Mouse (Mus musculus): ENCODE results near the gene Plod2. TPM values are rescaled to one million over a fixed set of nuclear protein-coding genes. Genes with fewer than 3 reads are reported as not detected.

The Plod2 gene
- total and polyA plus RNA-seq, 3 experiments = not detected

- Histone ChIP-seq H3K27me3 (ENCODE audit: control insufficient read depth in 1 of 2, insufficient read depth in 2 of 2, low read length in 2 of 2) (0 out of 4 replicates have a peak, but pooled peaks cover 0 to 1% of the 10 kb centered on the region in 2 experiments), H3K27ac (ENCODE audit: control insufficient read depth, low read depth, low read length) (no peak overlapping the region), H3K4me1 (ENCODE audit: control insufficient read depth in 1 of 2, insufficient read depth in 2 of 2, low read length in 2 of 2) (no peaks in the 10 kb centered on the region), H3K4me3 (ENCODE audit: control insufficient read depth in 1 of 2, insufficient read depth in 1 of 2, low read depth in 2 of 2, low read length in 2 of 2) (no peak overlapping the region), H3K9ac (ENCODE audit: control insufficient read depth, low read depth, low read length, poor library complexity, severe bottlenecking) (no peak overlapping the region), H3K9me3 (replicated peaks; ENCODE audit: insufficient read depth, low read length) (no peaks in the 10 kb centered on the region), H3K79me2 (ENCODE audit: control insufficient read depth, insufficient read depth, low read length, poor library complexity) (no peaks in the 10 kb centered on the region), H3K36me3 (ENCODE audit: control insufficient read depth in 1 of 2, insufficient read depth in 2 of 2, low read length in 2 of 2) (no peaks in the 10 kb centered on the region)
- TF ChIP-seq RAD21 (IDR thresholded peaks at IDR 0.05; ENCODE audit: low read depth, low read length) = no peak
- TF ChIP-seq MYB (IDR thresholded peaks at IDR 0.05; ENCODE audit: low read depth, low read length) = no peak
- TF ChIP-seq HCFC1 (IDR thresholded peaks at IDR 0.05; ENCODE audit: low read depth, low read length) = no peak
- no peak for TF ChIP-seq GABPA (IDR thresholded peaks at IDR 0.05; ENCODE audit: low read depth, low read length)
- no peak for TF ChIP-seq SMC3 (IDR thresholded peaks at IDR 0.05; ENCODE audit: low read depth, low read length)
- TF ChIP-seq CTCF (IDR thresholded peaks at IDR 0.05 in 2 of 3, conservative IDR thresholded peaks at IDR 0.05 in 1 of 3; ENCODE audit: control insufficient read depth in 1 of 3, insufficient read depth in 1 of 3, low read depth in 2 of 3, low read length in 3 of 3, poor library complexity in 1 of 3, severe bottlenecking in 1 of 3) = no peak
- no peak for TF ChIP-seq ZMIZ1 (IDR thresholded peaks at IDR 0.05; ENCODE audit: low read depth, low read length)
- DNase-seq (ENCODE audit: low read depth, low spot score) = no peak
Observed at GRCm38 (mm10) chr9:92603541-92603940, 61.5 kb downstream of the Plod2 start.

GRCm38 (mm10) chr9:92610628-92611267, 68.7 kb downstream of the Plod2 start:
- TF ChIP-seq TCF12 (IDR thresholded peaks at IDR 0.05; ENCODE audit: low read depth, low read length) (no peak), KAT2A (conservative IDR thresholded peaks at IDR 0.05; ENCODE audit: low read depth, low read length) (no peak), ZC3H11A (IDR thresholded peaks at IDR 0.05; ENCODE audit: low read depth, low read length) (peak; percentile 84), MAZ (IDR thresholded peaks at IDR 0.05; ENCODE audit: low read depth, low read length) (no peak), ZNF384 (IDR thresholded peaks at IDR 0.05; ENCODE audit: low read depth, low read length) (no peak), MEF2A (IDR thresholded peaks at IDR 0.05; ENCODE audit: extremely low read depth, insufficient replicate concordance, low read depth, low read length, poor library complexity, severe bottlenecking) (no peak), RCOR1 (IDR thresholded peaks at IDR 0.05; ENCODE audit: low read depth, low read length) (no peak), MAFK (IDR thresholded peaks at IDR 0.05; ENCODE audit: borderline replicate concordance, low read depth, low read length) (no peak), TBP (IDR thresholded peaks at IDR 0.05; ENCODE audit: low read depth, low read length) (no peak), ELF1 (IDR thresholded peaks at IDR 0.05; ENCODE audit: low read depth, low read length) (no peak), BHLHE40 (IDR thresholded peaks at IDR 0.05; ENCODE audit: borderline replicate concordance, low read depth, low read length) (no peak), EP300 (IDR thresholded peaks at IDR 0.05; ENCODE audit: low read depth in 1 of 2, low read length in 2 of 2) (no peak), CHD2 (IDR thresholded peaks at IDR 0.05; ENCODE audit: low read length) (no peak), USF2 (IDR thresholded peaks at IDR 0.05; ENCODE audit: borderline replicate concordance in 1 of 2, insufficient read depth in 1 of 2, low read depth in 1 of 2, low read length in 2 of 2) (no peak), SMC3 (IDR thresholded peaks at IDR 0.05; ENCODE audit: low read depth, low read length) (peak; percentile 96), NRF1 (IDR thresholded peaks at IDR 0.05; ENCODE audit: insufficient read depth, low read depth, low read length, poor library complexity, severe bottlenecking) (no peak), RAD21 (IDR thresholded peaks at IDR 0.05; ENCODE audit: low read depth, low read length) (peak; percentile 90), JUND (IDR thresholded peaks at IDR 0.05; ENCODE audit: low read depth, low read length) (no peak), CHD1 (IDR thresholded peaks at IDR 0.05; ENCODE audit: low read depth, low read length) (no peak), POLR2AphosphoS5 (IDR thresholded peaks at IDR 0.05; ENCODE audit: borderline replicate concordance, low read depth, low read length) (no peak), USF1 (IDR thresholded peaks at IDR 0.05; ENCODE audit: low read depth, low read length) (no peak), ZKSCAN1 (IDR thresholded peaks at IDR 0.05; ENCODE audit: low read depth, low read length) (no peak), CTCF (IDR thresholded peaks at IDR 0.05 in 2 of 3, conservative IDR thresholded peaks at IDR 0.05 in 1 of 3; ENCODE audit: control insufficient read depth in 1 of 3, insufficient read depth in 1 of 3, low read depth in 2 of 3, low read length in 3 of 3, poor library complexity in 1 of 3, severe bottlenecking in 1 of 3) (peak; percentile 8 to 82 (median 30); a peak in 3 of 6 replicates), TAL1 (IDR thresholded peaks at IDR 0.05; ENCODE audit: low read length) (no peak)
- Histone ChIP-seq H3K27me3 (ENCODE audit: control insufficient read depth in 1 of 2, insufficient read depth in 2 of 2, low read length in 2 of 2) (peaks cover 0 to 3% of the 10 kb centered on the region in 2 experiments; a peak in 1 of 4 replicates), H3K27ac (ENCODE audit: control insufficient read depth, low read depth, low read length) (no peak overlapping the region), H3K4me1 (ENCODE audit: control insufficient read depth in 1 of 2, insufficient read depth in 2 of 2, low read length in 2 of 2) (no peaks in the 10 kb centered on the region), H3K36me3 (ENCODE audit: control insufficient read depth in 1 of 2, insufficient read depth in 2 of 2, low read length in 2 of 2) (no peaks in the 10 kb centered on the region), H3K9me3 (replicated peaks; ENCODE audit: insufficient read depth, low read length) (no peaks in the 10 kb centered on the region), H3K79me2 (ENCODE audit: control insufficient read depth, insufficient read depth, low read length, poor library complexity) (no peaks in the 10 kb centered on the region), H3K9ac (ENCODE audit: control insufficient read depth, low read depth, low read length, poor library complexity, severe bottlenecking) (no peak overlapping the region), H3K4me3 (ENCODE audit: control insufficient read depth in 1 of 2, insufficient read depth in 1 of 2, low read depth in 2 of 2, low read length in 2 of 2) (no peak overlapping the region)
- DNase-seq (ENCODE audit: low read depth, low spot score) = peak; percentile 46
